Mouse (Mus musculus) stomach, postnatal 0 days (tissue): ENCODE data around the gene Os9. TPM values are rescaled to one million over a fixed set of nuclear protein-coding genes. Genes with fewer than 3 reads are reported as not detected.

ENCODE experiments used
- ATAC-seq: fragments of 200-750 bp; cut with Nextera tagmentation; 2 replicates; pipeline ENCODE4 v1.8.0; 2017; ENCODE audit not compliant: low FRiP score, low TSS enrichment
- DNase-seq: peaks from one replicate; pipeline ENCODE4 v3.0.0-alpha.2; 2016; ENCODE audit warnings: low spot score
- H3K27ac ChIP-seq: fragments of 300-500 bp; sonication (generic); replicated peaks from 2 replicates; pipeline ENCODE4 v1.5.1; 2014; ENCODE audit warnings: mild to moderate bottlenecking, control low read depth
- H3K27me3 ChIP-seq: fragments of 300-500 bp; sonication (generic); 2 replicates; pipeline ENCODE4 v1.6.1; 2014; ENCODE audit warnings: low read length; ENCODE audit not compliant: control insufficient read depth, insufficient read depth
- H3K36me3 ChIP-seq: fragments of 300-500 bp; sonication (generic); 2 replicates; pipeline ENCODE4 v1.6.1; 2014; ENCODE audit warnings: low read length, mixed read lengths; ENCODE audit not compliant: control insufficient read depth, insufficient read depth
- H3K4me1 ChIP-seq: fragments of 300-500 bp; sonication (generic); replicated peaks from 2 replicates; pipeline ENCODE4 v1.6.1; 2014; ENCODE audit warnings: antibody characterized with exemption; ENCODE audit not compliant: control insufficient read depth, insufficient read depth
- H3K4me2 ChIP-seq: fragments of 300-500 bp; sonication (generic); replicated peaks from 2 replicates; pipeline ENCODE4 v1.6.1; 2014; ENCODE audit warnings: low read depth, mild to moderate bottlenecking, control low read depth, moderate library complexity
- H3K4me3 ChIP-seq: fragments of 300-500 bp; sonication (generic); 2 replicates; pipeline ENCODE4 v1.5.1; 2014; ENCODE audit warnings: low read depth, low read length, control low read depth
- H3K9ac ChIP-seq: fragments of 300-500 bp; sonication (generic); 2 replicates; pipeline ENCODE4 v1.6.1; 2014; ENCODE audit warnings: mild to moderate bottlenecking, low read length, control low read depth, mixed read lengths
- H3K9me3 ChIP-seq: fragments of 300-500 bp; sonication (generic); 2 replicates; pipeline ENCODE4 v1.6.1; 2016; ENCODE audit warnings: low read length; ENCODE audit not compliant: control insufficient read depth
- CTCF ChIP-seq: IDR thresholded peaks from 2 replicates; pipeline ENCODE4 v1.5.1; 2016; ENCODE audit warnings: antibody characterized with exemption, low read depth, mild to moderate bottlenecking, moderate library complexity
- EP300 ChIP-seq: optimal IDR thresholded peaks from 2 replicates; pipeline ENCODE3; 2016; ENCODE audit warnings: antibody characterized with exemption
- WGBS: fragments of 180-500 bp; shearing (Covaris S2); extraction: QIAGEN DNeasy Blood & Tissue Kit; methylation state at CpG from one replicate; pipeline ENCODE4 v1.1.7; 2014; 5-methylcytosine and 5-hydroxymethylcytosine counted together
- polyA plus RNA-seq: library from polyadenylated mRNA; unstranded; fragments of >200 nt; fragmentation: Nextera tagmentation; extraction: Ambion mirVana; gene quantifications from 2 replicates; pipeline ENCODE4 v1.2.1, GENCODE M21; 2015

Gene Os9
- polyA plus RNA-seq, 1 experiment from 2014 or later, result 81.9 TPM

- Histone ChIP-seq H3K4me3 (peak overlapping the region; percentile 89), H3K9me3 (no peaks in the 10 kb centered on the region), H3K4me2 (peak overlapping the region; percentile 98), H3K4me1 (no peaks in the 10 kb centered on the region), H3K27ac (0 out of 2 replicates have a peak overlapping the region, but pooled peaks have one; percentile 45), H3K27me3 (no peaks in the 10 kb centered on the region), H3K9ac (peak overlapping the region; percentile 89), H3K36me3 (peaks cover 16% of the 10 kb centered on the region)
- no peak for TF ChIP-seq CTCF
- TF ChIP-seq EP300, result no peak
- WGBS, result 2% methylated on average over 34 of the region's 34 CpGs
- peak; percentile 22 for ATAC-seq
- DNase-seq, result no peak
Observed at GRCm38 (mm10) chr10:127120301-127121065, 448 bp downstream of the Os9 start.

DNA sequence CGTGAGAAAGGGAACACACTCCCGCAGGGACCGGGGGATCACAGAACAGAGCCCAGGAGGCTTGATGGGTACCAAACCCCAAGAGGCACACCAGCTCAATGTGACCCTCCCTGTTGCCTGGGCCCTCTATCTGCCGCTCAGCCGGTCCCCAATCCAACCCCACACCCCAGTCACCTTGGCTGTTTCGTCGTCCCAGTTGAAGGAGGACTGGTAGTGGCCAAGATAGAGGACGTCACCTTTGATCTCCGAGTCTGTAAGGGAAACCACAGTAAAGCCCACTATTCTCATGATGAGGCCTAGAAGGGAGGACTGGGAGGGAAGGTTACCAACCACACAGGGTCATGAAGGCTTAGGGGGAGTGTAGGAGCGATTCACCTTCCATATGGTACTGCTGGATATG lies 1.7 kb downstream of the Os9 start:
- Histone ChIP-seq H3K27me3 (no peaks in the 10 kb centered on the region), H3K36me3 (peaks cover 16% of the 10 kb centered on the region), H3K4me1 (no peaks in the 10 kb centered on the region), H3K9me3 (no peaks in the 10 kb centered on the region), H3K4me2 (no peak overlapping the region), H3K4me3 (no peak overlapping the region), H3K27ac (no peak overlapping the region), H3K9ac (no peak overlapping the region)
- WGBS, result 91% methylated on average over 10 of the region's 10 CpGs
- TF ChIP-seq EP300 (no peak), CTCF (no peak)
- ATAC-seq, result no peak
- DNase-seq, result no peak

DNA sequence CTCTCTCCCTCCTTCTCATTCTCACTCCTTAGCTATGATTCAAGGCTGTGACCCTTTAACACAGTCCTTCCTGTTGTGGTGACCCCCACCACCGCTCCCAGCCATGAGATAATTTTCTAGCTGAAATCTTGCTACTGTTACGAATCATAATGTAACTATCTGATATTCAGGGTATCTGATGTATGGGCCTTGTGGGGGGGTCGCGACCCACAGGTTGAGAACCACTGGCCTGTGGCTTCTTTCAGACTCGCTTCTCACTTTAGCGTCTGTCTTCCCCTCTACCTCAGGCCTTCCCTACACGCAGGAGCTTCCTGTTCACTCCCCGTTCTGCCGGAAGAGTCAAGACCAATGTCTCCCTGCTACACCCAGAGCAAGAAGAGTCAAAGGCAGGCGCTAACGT lies 2.5 kb downstream of the Os9 start:
- no peak for ATAC-seq
- Histone ChIP-seq H3K36me3 (peaks cover 16% of the 10 kb centered on the region), H3K9me3 (no peaks in the 10 kb centered on the region), H3K4me2 (no peak overlapping the region), H3K27me3 (no peaks in the 10 kb centered on the region), H3K4me1 (no peaks in the 10 kb centered on the region), H3K4me3 (no peak overlapping the region), H3K27ac (no peak overlapping the region), H3K9ac (no peak overlapping the region)
- DNase-seq, result no peak
- TF ChIP-seq EP300 (no peak), CTCF (no peak)
- WGBS, result 89% methylated on average over 11 of the region's 11 CpGs

DNA sequence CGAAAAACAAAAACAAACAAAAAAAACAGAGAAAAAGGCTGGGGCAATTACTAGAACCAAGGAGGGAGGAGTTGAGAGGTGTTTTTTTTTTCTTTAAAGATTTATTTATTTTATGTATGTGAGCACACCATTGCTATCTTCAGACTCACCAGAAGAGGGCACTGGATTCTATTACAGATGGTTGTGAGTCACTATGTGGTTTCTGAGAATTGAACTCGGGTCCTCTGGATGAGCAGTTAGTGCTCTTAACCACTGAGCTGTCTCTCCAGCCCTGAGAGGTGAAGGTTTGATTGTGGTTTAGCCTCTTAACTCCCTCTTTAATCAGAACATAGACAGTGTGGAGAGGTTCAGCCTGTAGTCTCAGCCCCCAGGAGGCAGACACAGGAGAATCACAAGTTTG lies 5.9 kb downstream of the Os9 start:
- H3K9me3 ChIP-seq, result no peaks in the 10 kb centered on the region
- no peak overlapping the region for H3K27ac ChIP-seq
- 86% methylated on average over 2 of the region's 2 CpGs for WGBS
- TF ChIP-seq CTCF (peak; percentile 58), EP300 (no peak)
- no peaks in the 10 kb centered on the region for H3K4me1 ChIP-seq
- H3K4me3 ChIP-seq, result no peak overlapping the region
- no peak for DNase-seq
- no peaks in the 10 kb centered on the region for H3K27me3 ChIP-seq
- H3K36me3 ChIP-seq, result peaks cover 19% of the 10 kb centered on the region
- no peak overlapping the region for H3K9ac ChIP-seq
- no peak for ATAC-seq
- H3K4me2 ChIP-seq, result no peak overlapping the region

DNA sequence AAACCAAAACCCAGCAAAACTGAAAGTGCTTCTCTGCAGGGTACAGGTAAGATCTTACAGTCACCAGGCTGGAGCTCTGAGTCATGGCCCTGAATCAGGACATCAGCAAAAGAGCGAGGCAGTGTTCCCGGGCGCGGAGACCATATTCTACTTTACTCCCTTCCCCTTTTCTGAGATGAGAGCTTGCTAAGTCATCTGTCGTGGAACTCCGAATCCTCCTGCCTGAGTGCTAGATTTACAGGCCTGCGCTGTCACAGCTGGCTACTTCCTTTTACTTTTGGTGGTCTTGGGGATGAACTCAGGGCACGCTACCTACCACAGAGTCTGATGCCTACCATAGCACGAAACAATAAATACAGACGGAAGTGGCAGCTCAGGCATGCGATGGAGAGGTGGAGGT lies 6.5 kb downstream of the Os9 start:
- Histone ChIP-seq H3K27me3 (no peaks in the 10 kb centered on the region), H3K4me2 (no peak overlapping the region), H3K4me3 (no peak overlapping the region), H3K27ac (no peak overlapping the region), H3K9ac (no peak overlapping the region), H3K9me3 (no peaks in the 10 kb centered on the region), H3K4me1 (no peaks in the 10 kb centered on the region), H3K36me3 (peaks cover 19% of the 10 kb centered on the region)
- ATAC-seq (no peak), DNase-seq (no peak)
- TF ChIP-seq CTCF, result no peak
- TF ChIP-seq EP300, result no peak
- WGBS, result 93% methylated on average over 11 of the region's 11 CpGs

DNA sequence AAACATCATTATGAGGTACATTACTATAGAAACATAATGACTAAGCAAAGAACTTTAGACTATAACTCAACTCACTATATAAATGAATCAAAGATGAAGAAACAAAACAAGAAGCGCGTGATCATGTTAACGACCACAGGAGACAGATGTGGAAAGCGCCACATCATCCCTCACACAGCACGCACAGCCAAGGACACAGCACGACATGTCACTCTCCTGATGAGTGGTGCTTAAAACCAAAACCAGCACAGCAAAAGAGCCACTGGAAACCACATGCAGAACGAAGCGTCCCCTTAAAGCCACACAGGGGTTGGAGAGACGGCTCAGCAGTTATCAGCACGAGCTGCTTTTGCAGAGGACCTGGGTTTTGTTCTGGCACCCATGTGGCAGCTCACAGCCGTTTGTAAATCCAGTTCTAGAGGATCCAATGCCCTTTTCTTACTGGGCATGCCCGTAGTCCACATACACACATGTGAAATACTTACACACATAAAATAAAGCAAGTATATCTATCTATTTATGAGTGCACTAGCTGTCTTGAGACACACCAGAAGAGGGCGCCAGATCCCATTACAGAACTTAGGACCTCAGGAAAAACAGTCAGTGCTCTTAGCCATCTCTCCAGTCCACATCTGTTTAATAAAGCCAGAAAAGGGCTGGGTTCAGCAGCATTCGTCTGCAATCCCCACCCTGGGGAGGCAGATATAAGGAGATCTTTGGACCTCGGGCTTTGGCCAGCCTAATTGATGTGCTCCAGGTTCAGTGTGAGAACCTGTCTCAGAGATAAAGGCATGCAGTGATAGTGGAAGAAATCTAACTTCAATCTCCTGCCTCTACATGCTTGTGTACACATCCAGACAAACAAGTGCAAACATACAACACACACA lies 9.7 kb downstream of the Os9 start:
- Histone ChIP-seq H3K27me3 (no peaks in the 10 kb centered on the region), H3K9me3 (no peaks in the 10 kb centered on the region), H3K4me1 (no peaks in the 10 kb centered on the region), H3K9ac (no peak overlapping the region), H3K27ac (no peak overlapping the region), H3K4me3 (no peak overlapping the region), H3K4me2 (no peak overlapping the region), H3K36me3 (0 out of 2 replicates have a peak, but pooled peaks cover 7% of the 10 kb centered on the region)
- 88% methylated on average over 15 of the region's 15 CpGs for WGBS
- DNase-seq, result no peak
- TF ChIP-seq CTCF, result peak; percentile 45
- TF ChIP-seq EP300, result no peak
- no peak for ATAC-seq
